Mouse (Mus musculus) embryo, embryonic 11.5 days (tissue): Measurements from ENCODE around the gene Troap.
"Not testable (repeated sequence)": the region's sequence is repeated elsewhere in the genome, so short reads cannot be mapped to it uniquely, and the experiment has no call there.

Experiments
- DNase-seq: peaks from one replicate; pipeline ENCODE4 v3.0.0-alpha.2; 2012; ENCODE audit warnings: low read depth, low spot score

The Troap gene

DNA sequence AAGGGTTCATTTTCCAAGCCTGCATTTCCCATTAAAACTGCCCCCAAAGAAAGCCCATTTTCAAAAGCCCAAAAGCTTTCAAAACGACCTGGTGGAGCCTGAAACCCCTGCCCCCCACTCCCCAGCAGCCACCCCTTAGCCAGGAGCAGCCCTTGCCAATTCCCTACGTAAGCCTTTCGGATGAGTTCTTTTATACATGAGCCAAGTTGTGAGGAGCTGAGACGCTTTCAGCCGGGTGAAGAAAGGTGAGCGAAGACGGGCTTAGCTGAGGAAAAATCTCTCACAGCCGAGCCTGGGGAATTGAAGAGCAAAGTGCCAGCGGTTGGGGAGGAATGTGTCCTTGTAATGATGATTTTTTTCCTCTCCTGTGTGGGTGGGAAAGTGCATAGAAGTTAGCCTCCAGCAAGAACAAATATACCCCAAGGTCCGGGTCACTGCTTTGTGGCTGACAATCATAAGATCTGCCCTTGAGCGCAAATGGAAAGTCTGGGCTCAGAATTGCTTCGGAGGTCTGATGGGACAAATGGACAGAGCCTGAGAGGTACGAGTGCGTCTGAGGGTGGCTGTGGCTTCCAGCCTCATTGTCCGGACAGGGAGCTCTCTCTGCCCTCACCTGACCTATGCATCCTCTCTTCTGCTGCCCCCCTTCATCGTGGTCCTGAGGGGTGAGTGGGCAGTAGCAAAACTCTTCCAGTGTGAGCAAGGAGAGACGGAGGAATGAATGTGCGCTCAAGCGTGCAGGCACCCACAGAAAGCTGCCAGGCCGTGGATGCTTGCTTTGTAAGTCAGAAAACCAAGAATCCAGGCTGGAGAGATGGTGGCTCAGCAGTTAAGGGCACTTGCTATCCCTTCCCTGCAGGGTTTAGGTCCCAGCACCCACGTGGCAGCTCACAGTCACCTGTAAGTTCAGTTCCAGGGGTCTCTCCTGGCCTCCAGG is 33.2 kb upstream of the Troap start:
- DNase-seq: no peak

DNA sequence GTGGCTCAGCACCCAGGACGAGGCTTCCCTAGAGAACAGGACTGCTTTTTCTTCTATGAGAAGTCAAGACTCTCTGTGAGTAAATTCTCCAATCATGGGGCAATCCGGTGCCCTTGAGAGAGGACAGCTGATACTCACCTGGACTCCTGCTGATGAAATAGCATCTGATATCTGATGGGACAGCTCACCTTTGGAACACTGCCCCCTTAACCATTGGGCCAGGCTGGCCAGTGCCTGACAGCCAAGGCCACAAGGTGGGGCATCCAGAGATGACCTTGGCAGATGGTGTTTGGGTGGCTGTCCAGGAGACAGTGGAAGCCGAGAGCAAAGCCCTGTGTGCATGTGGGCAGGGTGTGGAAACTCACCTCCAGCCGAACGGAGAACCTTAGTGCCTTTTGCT is 32.0 kb upstream of the Troap start:
- DNase-seq: no peak

DNA sequence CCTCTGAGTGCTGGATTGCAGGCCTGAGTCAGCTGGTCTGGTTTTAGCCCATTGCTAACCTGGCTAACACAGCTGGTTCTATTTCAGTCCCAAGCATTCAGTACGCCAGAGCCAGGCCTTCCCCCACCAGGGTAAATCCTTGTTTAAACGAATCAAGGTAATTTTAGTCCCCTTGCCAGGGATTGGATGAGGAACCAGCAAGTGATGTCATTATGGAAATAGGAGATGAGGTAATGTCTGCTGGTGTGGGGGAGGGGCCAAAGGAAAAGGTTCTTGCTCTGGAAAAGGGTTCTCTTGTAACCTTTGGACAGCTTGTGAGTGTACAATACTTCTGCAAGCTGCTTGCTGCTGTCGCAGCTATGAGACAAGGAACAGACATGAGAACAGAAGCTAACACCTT is 29.5 kb upstream of the Troap start:
- no peak for DNase-seq

DNA sequence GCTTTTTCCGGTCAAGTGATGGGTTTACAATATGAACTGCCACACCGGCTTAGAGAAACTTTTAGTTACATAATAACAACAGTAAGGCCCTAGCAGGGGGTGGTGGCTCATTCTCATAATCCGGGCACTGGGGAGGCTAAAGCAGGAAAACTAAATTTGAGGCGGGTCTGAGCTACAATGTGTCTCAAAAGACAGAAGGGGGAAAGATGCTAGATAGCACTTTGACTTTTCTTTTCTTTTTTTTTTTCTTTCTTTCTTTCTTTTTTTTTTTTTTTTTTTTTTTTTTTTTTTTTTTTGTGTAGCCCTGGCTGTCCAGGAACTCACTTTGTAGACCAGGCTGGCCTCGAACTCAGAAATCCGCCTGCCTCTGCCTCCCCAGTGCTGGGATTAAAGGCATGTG is 28.6 kb upstream of the Troap start:
- not testable (repeated sequence) for DNase-seq

DNA sequence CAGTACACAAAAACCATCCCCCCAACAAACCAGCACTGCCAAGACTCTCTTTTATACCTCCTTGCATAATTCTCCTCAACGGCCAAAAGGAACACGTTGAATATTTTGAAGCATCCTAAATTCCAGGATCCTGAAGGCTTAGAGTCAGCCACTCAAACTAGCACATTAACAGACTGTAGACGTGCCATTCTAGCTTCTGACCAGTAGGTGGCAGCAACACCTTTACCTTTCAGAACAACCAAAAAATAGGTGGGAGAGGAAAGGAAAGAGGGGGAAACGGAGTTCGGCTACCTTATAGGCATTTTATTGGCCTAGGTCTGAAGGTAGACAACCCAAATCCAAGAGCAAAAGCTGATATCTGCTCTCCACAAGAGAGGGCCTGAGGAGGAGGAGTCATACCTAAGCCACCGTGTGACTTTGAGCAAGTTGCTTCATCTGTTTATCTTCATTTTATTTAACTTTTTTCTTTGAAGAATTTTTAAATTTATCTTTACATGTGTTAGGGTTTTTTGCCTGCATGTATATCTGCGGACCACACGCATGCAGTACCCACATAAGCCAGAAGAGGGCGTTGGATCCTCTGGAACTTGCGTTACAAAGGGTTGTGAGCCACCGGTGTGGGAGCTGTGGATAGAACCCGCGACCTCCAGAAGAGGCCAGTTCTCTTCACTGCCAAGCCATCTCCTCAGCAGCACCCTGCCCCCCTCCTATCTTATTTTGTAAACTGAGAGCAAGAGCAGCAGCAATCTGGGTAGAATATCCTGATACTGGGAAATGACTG is 24.7 kb upstream of the Troap start:
- DNase-seq: peak; percentile 59

DNA sequence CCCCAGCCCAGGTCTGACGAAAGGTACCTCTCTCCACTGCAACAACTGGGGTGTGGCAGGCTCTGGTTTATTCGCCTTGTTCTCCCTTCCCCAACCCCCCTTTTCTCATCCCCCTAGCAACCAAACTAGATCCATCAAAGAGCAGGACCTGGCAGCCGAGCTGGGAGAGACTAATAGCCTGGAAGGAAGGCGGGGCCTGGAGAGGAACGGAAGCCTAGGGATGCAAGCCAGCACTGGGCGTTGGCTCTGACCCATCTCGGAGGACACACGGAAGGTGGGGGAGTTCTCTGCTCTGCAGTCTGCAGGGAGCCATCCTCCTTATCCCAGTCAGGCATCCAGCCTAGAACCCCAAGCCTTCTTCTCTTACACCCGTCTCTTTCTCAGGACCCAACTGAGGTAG is 21.0 kb upstream of the Troap start:
- DNase-seq: no peak

DNA sequence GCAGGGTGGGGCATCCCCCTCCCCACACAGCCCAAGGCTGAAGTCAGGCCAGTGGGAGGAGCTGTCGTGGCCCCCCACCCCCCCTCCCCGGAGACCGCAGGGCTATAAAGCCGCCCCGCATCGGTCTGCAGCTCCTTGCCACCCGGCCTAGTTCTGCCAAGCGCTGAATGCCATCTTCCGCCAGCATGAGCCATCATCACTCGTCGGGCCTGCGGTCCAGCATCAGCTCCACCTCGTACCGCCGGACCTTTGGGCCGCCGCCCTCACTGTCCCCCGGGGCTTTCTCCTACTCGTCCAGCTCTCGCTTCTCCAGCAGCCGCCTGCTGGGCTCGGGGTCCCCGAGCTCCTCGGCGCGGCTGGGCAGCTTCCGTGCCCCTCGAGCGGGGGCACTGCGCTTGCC is 19.3 kb upstream of the Troap start, which contains the start of gene Prph:
TSS of gene Prph (plus strand) at position 135 of the 400 bp plus-strand sequence.
- no peak for DNase-seq

DNA sequence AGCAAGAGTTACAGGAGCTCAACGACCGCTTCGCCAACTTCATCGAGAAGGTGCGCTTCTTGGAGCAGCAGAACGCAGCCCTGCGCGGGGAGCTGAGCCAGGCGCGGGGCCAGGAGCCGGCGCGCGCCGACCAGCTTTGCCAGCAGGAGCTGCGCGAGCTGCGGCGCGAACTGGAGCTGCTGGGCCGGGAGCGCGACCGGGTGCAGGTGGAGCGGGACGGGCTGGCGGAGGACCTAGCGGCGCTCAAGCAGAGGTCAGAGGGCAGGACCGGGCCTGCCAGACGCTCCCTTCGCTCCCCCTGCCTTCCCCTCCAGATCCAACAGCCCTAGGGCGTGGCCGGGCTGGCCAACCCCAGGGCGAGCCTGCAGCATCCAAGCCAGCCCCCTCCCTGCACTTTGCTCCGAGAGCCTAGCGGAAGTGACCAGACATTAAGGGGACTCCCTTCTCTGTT is 18.8 kb upstream of the Troap start:
- DNase-seq: no peak

DNA sequence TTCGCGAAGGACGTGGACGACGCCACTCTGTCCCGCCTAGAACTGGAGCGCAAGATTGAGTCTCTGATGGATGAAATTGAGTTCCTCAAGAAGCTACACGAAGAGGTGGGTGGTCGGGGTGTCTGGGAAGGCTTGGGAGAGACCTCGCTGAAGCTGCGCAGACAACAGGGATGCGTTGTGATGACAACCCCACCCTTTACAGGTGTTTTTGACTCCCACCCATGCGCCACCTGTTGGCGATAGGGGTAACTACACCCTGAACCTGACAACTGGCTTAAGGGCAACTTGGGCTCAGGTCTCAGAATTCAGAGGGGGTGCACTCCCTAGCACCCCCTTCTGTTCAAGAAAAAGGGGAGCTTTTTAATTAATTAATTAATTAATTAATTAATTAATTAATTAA is 18.0 kb upstream of the Troap start:
- no peak for DNase-seq

DNA sequence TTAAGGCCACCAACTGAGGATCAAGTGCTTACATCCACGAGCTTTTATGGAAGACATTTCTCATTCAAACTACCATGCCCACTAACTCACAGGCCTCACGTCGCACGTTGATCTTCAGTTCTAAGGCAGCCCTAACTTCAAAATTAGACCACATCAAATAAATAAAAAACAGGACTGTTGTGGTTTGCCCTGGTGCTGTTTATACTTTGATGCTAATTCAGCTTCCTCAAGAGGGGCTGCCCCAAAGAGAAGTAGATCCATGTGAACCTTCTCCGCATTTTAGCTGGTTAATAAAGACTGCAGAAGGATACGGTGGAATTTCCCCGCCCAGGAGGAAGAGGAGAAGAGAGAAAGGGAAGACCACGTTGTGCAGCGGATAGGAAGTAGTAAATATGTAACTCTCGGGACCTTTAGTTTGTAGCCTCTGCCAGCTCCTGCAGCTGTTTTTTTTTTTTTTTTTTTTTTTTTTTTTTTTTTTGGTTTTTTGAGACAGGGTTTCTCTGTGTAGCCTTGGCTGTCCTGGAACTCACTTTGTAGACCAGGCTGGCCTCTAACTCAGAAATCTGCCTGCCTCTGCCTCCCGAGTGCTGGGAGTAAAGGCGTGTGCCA is 8.7 kb upstream of the Troap start:
- no peak for DNase-seq

DNA sequence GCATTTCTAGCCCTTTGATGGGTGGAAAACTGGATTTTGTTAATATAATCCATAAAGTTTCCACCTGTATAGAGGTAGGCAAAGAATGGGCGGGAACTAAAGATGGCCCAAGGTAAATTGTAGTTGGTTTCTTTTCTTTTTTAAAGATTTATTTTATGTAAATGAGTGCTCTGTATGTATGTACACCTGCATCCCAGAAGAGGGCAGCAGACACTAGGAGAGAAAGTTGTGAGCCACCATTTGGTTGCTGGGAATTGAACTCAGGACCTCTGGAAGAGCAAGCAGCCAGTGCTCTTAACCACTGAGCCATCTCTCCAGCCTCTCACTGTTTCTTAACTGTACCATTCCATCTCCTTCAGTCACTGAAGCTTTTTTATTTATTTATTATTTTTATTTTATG is 2.4 kb upstream of the Troap start:
- no peak for DNase-seq

DNA sequence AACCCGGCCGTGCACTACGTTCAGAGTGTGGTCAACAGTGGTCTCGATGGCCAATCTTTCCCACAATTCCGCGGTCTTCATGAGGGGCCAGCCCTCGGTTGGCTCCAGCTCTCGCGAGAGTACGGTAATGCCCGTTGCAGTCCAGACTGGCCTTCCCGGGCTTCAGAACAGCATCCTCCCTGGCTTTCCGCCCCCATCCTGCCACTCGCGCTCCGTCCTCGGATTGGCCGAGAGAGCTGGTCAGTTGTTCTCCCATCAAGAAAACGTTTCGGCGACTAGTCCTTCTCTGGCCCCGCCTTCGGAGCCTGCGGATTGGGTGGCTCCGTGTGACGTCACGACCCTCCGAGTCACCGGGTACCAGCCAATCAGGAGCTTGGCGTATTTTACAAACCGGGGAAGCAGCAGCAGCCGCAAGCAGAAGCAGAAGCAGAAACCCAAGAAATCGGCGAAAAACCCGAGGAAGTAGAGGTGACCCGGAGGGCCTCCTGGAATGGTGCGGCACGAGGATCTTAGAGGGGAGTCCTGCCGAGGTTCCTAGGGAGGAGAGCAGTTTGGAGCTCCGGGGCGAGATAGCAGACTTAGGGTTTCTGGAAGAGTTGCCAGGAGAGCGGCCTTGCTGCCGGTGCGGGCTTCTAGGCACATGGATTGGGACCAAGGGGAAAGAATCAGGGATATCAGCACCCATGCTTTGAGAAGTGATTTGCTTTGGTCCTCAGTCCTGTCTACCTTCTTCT is 392 bp downstream of the Troap start:
- peak; percentile 96 for DNase-seq

DNA sequence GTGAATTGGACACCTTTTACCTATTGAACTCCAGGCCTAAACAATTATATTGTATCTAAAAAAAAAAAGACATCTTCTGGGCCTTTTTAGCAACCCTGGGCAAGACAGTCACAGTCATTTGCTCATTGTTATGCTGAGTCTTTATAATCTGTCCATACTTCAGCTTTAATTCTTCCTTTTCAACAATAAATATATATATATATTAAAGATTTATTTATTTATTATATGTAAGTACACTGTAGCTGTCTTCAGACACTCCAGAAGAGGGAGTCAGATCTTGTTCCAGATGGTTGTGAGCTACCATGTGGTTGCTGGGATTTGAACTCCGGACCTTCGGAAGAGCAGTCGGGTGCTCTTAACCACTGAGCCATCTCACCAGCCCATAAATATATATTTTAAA is 1.6 kb downstream of the Troap start:
- DNase-seq: not testable (repeated sequence)

DNA sequence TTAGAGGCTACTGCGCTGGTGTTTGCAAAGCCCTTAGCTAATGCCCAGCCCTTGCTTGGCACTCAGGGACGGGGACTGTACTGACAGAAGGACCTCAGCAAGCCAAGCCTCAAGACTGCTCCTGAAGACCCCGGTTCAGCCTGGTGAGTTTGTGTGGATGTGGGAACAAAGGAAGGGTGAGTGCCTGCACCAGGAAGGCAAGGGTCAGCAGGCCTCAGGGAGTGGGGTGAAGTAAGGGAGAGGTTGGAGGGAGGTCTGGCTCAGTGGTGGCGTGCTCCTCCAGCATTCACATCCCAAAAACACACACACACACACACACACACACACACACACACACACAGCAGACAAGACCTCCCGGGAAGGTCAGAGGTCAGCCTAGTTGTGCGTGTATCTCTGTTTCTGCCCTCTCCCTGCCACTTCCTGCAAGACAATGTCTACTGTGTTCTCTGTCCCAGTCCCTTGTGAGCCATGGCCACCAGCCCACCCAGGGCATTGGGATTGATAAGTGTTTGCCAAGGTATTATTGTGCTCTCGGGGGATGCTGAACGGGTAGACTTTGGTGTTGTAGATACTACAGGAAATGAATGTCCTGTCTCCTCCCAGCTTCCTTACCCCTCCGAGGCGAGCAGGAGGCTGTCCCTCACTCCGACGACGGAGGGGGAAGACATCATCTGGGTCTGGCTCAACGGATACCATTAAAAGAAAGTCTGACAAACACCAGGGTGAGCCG is 4.0 kb downstream of the Troap start:
- no peak for DNase-seq

DNA sequence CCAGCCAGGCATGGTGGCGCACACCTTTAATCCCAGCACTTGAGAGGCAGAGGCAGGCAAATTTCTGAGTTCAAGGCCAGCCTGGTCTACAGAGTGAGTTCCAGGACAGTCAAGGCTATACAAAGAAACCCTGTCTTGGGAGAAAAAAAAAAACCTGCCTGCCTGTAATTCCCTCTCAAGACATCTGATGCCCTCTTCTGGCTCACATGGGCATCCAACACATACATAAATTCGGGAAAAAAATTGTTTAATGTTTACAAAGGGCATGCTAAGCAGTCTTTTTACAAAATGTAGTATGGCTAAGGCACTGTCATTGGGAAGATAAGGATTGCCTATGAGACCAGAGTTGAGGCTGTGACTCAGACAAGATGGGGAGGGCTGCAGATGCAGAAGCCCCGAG is 5.4 kb downstream of the Troap start:
- DNase-seq: no peak

DNA sequence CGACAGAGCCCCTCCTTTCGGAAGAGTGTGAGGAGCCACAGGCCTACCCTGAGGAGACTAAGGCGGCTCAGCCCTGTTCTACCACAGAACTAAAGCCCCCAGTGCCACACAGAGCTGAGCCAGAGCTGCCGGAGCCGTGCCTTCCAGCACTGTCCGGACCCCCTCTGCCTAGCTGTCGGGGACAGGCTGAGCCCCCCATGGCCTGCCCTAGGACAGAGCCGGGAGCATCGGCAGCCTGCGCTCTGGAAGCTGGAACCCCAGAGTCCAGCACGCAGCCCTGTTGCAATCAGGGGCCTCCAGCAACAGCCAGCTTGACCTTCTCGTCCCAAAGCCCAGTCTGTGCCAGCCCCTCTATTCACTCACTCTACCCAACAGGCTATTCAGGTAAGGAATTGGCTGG is 7.9 kb downstream of the Troap start:
- DNase-seq: no peak

DNA sequence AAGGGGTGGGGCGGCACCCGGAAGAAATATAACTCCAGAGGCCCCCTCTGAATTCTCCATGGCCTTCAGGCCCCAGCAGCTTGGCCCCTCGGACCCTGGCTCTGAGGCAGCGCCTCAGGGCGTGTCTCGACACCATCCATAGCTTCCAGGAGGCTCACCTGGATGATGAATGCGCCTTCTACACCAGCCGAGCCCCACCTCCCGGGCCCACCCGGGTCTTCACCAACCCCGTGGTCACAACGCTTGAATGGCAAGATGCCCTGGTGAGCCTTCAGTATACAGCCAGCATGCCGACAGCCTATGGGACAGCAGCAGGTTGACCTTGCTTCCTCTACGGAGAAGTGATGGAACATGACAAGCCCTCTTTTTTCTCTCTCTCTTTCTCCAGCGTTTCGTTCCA is 8.5 kb downstream of the Troap start:
- no peak for DNase-seq

DNA sequence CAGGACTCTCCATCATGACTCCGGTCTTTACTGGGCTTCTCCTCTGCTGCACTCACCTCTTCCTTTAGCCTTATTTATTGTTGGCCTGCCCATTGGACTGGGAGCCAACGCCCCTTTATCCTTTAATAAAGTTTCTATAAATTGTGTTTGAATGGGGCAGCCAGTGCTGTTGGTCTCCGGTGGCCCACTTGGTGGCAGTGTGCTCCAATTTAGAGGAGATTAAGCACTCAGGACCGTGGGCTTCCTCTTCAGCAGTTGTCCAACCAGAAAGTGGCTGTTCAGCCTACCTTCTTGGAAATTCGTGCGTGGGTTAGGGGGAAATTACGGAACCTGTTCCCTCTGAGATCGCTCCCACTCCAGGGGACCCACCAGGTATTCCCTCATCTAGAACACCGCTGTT is 8.9 kb downstream of the Troap start:
- no peak for DNase-seq

DNA sequence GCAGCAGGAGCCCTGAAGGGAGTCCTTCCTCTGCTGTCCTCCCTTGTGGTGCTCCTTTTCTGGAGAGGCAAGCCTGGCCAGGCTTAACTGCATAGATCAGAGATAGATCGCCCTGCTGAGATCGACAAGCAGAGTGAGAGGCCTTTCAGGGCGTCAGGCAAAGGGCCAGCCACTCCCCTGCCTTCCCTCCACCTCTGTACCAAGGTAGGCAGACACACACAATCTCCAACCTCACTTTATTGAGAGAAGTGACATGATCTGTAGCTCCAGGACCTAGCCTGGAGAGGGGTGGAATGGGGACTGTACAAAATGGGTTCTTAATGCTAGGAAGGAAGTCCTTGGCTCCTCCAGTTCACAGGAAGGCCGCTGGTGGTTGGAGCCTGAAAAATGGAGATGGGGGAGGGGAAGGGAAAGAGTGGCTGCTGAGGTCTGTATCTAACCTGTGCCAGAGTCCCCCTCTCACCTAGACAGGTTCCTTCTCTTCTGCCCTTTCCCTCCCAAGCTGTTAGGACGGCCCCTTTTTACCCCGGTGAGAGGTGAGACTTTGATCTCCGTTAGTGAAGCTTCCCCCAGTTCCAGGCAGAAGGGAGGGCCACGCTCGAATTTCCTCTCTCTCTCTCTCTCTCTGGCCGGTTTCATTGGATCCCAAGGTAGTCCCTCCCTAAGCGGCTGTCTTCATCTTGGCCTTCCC is 9.6 kb downstream of the Troap start:
- DNase-seq: no peak

DNA sequence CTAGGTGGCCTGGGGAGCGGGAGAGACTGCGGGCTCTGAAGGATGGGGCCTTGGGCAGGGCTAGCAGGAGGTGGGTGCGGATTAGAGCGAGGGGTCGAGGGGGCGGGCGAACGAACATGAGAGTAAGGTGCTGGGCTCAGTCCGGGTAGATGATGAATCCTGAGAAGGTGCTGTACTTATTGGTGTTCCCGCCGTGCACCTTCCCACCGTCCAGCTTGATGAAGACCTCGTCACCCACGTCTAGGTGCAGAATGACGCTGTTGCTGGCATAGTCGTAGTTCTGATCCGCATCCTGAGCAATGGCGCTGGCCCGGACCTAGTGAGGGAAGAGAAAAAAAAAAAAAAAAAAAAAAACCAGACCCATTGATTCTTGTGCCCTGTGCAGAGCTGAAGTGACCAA is 10.2 kb downstream of the Troap start:
- no peak for DNase-seq
